Mouse (Mus musculus): ENCODE data around the gene Mef2c. TPM values are rescaled to one million over a fixed set of nuclear protein-coding genes. Genes with fewer than 3 reads are reported as not detected.

The Mef2c gene
- polyA plus RNA-seq, 1 experiment from 2014 or later: 8.6 TPM

DNA sequence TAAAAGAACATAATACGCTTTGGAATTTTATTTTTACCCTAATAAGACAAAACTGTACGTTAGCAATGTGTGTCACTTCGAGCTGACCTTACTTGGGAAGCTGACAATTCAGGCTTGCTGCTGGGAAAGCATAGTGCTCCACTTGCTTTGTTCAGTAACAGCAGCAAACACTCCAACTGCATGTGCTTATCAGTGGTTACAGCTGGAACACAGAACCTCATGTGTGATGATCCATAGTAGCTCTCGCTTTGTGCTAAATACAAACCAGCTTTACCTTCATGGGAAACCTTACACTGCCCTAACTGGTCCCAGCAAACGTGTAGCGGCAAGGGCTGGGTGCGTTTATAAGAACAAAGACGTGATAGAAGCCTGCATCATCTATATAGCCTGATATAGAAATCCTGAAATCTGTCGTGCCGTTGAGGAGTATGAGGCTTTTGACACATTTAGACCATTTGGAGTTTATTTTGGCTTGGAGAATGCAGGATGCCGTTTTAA lies 65.0 kb downstream of the Mef2c start:
- no peak for DNase-seq (ENCODE audit: low spot score)

- DNase-seq (ENCODE audit: low spot score): peak; percentile 29
These were observed 68.2 kb downstream of the Mef2c start for GRCm38 (mm10) chr13:83571973-83572447.

DNA sequence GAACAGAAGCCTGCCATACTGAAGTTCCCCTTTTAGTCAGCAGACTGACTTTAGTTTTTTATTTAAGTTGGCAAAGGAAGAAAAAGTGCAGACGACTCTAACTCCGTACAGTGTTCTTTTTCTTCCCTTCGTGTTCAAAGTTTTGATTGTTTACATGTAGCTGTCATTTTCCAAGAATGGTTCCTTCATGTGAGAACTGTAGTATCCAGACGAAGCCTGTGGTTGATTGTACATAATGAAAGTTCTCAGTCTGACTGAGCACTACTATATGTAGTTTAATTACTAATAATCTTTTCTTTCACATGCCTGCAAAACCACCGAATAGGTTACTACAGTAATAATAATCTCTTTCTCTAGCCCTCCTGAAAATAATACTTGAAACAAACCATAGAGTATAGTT lies 68.6 kb downstream of the Mef2c start:
- no peak for DNase-seq (ENCODE audit: low spot score)

DNA sequence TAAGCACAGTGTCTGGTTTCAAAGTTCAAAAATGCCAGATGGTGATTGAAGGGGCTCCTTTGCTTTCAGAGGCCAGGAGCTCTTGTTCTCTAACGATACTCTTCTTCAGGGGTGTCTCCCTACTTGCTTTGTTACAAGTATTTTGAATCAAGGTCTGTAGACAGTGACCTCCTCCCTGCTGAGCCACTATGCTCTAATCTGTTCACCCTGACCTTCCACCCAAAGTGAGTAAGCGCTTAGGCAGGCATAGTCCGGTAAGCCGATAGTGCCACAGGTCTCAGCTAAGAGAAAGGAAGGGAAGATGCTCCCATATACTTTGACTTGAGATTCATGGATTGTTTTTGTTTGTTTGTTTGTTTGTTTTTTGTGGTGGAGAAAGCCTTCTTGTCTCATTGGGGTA lies 69.5 kb downstream of the Mef2c start:
- no peak for DNase-seq (ENCODE audit: low spot score)

DNA sequence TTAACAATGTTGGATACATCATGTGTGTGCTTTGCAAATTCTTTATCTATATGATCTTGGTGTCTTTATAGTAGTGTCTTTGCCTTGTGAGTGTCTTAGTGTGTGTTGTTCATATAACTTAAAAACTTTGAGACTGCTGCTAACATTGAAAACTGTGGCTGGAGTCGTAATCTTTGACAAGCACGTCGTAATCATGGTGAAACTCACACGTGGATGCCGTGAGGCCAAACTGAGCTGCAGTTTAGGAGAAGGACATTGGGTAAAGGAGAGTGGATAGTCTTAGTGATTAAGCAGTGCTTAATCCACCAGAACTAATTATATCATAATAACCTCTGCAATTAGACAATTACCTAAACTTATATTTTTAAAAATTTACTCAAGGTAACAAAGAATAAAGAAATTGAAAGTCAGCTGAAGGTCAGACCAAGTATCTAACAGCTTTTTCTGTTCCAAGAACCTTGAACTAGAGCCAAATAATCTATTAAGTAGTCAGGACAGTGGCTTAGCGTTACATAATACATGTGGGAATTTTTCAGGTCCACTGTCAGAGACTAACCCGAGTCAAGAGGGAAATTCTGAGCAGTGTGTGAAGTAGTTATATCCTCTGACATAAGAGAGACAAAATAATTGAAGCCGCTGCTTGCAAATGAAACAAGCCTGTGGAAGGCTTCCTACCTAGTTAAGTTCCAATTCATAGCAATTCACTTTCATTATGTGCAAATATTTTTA lies 70.2 kb downstream of the Mef2c start:
- DNase-seq (ENCODE audit: low spot score): no peak

DNA sequence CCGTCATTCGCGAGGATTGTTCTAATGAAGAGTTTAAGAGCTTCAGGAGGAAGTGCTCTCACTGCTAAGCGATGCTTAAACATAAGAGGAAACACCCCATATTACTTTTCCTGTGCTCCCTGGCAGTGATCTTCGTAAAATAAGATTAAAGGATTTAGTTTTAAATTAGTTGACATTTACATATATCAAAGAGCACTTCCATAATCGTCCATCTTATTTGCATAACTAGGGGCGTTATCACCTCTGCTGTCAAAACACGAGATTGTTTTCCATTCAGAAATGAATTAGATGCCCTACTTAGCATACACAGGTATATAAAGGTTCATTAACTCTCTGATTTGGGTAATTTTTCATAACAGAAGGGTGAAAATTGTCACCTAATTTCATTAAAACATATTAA lies 71.0 kb downstream of the Mef2c start:
- DNase-seq (ENCODE audit: low spot score): no peak

DNA sequence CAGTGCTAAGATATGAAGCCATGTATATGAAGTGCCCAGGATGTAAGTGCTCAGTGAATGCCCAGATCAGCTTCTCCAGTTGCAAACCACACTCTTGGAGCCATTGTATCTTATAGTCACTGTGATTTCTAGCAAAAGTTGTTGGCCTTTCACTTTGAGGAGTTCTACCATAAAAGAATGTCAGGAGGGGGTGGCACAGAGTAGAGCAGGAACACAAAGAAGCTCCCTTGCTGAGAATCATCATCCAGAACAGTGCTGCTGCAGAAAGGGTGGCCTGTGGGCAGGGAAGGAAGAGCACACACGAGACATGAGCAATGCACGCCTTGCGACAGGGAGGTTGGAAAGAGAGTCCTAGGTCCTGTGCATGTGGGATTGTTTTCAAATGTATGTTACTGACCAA lies 75.6 kb downstream of the Mef2c start:
- DNase-seq (ENCODE audit: low spot score): no peak

DNA sequence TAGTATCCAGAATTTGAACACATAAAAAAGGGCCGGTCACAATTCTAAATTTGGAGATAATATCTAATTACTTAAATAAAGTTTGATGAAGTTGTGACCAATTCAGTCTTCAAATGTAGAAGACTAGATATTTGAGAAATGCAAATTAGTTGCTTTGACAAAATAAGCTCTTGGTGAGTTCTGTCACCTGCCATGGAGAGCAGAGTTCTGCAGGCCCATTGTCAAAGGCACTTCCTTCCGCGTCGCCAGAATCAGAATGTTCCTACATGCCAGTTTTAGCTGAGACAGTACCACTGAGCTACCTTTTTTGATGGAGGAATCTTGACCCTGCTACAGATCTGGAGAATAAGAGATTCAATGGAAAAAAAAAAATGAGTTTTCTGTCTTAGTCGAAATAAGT lies 77.0 kb downstream of the Mef2c start:
- no peak for DNase-seq (ENCODE audit: low spot score)

DNA sequence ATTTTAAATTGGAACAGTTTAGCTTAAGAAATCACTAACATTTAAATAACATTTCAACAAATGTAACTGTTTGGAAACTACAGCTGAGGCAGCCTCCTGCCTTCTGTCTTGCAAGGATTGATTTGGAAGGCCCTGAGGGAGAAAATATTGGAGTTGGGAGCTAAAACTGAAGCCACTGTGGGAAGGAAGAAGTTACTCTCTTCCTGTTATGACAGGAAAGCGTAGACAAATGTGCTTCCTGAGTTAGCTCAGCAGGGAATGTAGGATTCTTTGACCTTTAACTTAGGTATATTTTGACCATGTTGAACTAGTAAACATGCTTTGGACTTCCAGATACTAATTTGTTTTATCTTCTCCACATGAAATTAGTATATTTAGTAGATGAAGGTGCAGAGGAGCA lies 78.7 kb downstream of the Mef2c start:
- no peak for DNase-seq (ENCODE audit: low spot score)

DNA sequence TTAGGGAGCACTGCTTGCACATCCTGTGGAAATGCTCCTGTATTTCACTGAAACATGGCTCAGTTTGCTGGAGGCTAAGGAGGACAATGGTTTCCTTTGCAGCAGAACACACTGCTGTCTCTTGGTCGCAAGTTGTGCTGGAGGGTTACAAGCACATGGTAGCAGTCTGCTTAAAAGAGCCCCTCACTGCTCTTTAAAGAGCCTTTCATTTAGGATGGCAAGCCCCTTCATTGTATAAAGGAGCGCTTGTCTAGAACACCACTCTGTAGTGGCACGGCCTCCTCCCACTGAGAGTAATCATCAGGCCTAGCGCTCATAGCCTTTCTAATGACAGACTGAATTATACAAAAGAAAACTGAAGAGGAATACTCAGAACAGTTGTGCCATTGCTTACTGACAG lies 80.0 kb downstream of the Mef2c start:
- DNase-seq (ENCODE audit: low spot score): no peak

GRCm38 (mm10) chr13:83585359-83585758 lies 81.5 kb downstream of the Mef2c start:
- no peak for DNase-seq (ENCODE audit: low spot score)

- DNase-seq (ENCODE audit: low spot score): no peak
These were observed 84.4 kb downstream of the Mef2c start for GRCm38 (mm10) chr13:83588186-83588585.

- DNase-seq (ENCODE audit: low spot score): no peak
These were observed 87.1 kb downstream of the Mef2c start for GRCm38 (mm10) chr13:83590886-83591285.

DNA sequence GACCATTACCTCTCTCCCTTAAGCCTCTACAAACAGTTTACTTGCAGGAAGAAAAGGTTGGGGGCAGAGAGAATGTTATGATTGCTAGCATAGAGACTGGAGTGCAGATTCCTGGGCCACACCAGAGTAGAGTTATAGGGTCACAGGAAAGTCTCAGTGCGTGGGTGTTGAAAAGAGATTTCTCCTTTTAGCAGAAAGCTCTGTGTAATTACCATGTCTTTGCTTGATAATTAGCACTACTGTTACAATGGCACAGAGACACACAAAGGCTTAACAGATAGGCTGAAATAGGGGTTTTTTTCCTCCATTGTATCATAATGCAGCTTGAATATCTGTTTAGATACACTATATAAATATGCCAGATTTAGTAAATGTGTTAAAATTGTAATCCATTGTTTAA lies 91.6 kb downstream of the Mef2c start:
- DNase-seq (ENCODE audit: low spot score): no peak

- DNase-seq (ENCODE audit: low spot score): no peak
These were observed 93.3 kb downstream of the Mef2c start for GRCm38 (mm10) chr13:83596989-83597738.

DNA sequence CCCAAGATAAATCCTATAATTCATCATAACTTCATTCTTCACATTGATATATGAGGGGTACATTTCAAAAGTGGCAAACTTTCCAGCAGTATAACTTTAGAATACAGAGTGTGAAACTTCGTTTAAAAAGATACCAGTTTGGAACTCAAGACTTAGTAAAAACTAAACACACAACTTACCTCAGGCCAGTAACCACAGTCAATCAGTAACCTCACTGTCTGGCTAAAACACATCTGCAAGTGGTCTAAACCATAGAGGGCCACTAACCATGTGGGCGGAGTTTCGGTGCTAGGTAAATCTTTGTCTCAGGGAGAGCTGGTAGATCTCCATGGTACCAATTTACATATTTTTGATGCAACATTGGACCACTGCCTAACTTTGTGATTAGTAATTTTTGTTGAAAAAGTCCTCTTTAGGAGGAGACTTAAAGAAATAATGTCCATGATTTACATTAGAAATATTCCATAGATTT lies 93.9 kb downstream of the Mef2c start:
- DNase-seq (ENCODE audit: low spot score): no peak

GRCm38 (mm10) chr13:83600301-83600700 lies 96.5 kb downstream of the Mef2c start:
- no peak for DNase-seq (ENCODE audit: low spot score)

- no peak for DNase-seq (ENCODE audit: low spot score)
These were observed 97.9 kb downstream of the Mef2c start for GRCm38 (mm10) chr13:83601741-83602140.

GRCm38 (mm10) chr13:83603373-83604265 lies 99.8 kb downstream of the Mef2c start:
- no peak for DNase-seq (ENCODE audit: low spot score)

- no peak for DNase-seq (ENCODE audit: low spot score)
These were observed 100.5 kb downstream of the Mef2c start for GRCm38 (mm10) chr13:83604320-83604719.

DNA sequence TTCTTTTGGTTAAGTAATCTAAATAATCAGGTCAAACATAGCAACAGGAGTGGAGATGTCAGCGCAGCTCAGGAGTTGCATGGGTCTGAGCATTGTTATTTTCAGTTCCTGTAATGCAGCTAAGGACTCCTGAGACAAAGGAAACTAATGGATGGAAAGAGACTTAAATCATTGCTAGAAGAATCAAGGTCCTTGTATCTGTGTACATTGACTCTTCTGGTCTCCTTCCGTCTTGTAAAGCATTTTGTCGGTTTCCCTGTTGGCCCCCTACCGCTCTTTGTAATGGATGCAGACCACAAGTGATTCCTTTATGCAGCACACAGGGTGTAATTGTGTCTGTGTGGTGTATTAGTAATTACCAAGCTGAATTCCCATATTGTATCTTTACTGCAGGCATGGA lies 101.0 kb downstream of the Mef2c start:
- DNase-seq (ENCODE audit: low spot score): no peak

Data from thymus, postnatal 0 days (tissue).